Mouse (Mus musculus) CD4-positive, CD25-positive, alpha-beta regulatory T cell (primary cell): ENCODE results near the gene Olfr1109. TPM values are rescaled to one million over a fixed set of nuclear protein-coding genes. Genes with fewer than 3 reads are reported as not detected.

Experiments
- polyA plus RNA-seq: library from polyadenylated mRNA; unstranded; fragments of 100-300 nt; shearing (Covaris generic); gene quantifications from one replicate; pipeline ENCODE4 v1.2.1, GENCODE M21; 2017

Gene Olfr1109
- polyA plus RNA-seq = 0.17 TPM

DNA sequence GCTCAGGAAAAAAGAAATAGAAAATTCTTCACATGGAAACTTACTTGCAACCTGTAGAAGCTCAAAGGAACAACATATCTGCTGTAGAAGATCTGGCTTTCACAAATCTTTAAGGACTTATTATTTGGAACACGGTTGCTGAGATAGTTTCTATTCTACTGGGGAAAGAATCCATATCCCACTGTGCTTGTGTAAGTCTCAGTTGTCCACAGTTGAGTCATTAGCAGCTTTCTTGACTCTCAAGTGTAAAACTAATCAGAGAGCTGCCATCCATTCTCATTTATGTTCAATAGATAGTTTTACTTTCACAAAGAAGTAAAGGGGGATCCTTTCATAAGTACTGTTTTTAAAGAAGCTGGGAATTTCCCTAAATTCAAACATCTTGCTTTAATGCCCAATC, at the start of gene Olfr1109:
TSS of gene Olfr1109 (minus strand) at position 101 of the 400 bp plus-strand sequence.

DNA sequence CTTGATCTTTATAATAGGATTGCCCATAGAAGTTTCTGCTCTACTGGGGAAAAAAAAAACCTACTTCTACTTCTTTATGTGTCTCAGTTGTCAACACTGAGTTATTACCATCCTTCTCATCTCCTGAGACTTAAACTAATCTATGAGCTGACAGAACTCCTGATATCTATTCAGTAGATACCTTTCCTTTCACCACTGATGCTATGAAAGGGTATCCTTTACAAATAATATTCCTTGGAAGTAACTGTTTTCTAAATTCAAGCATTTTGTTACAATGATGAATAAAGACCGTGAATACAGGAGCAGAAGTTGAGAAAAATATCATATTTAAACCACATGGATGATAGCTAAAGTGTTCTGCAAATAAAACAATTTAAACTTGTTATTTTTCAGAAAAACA, 44.4 kb upstream of the Olfr1109 start, which contains the start of gene Olfr1110:
TSS of gene Olfr1110 (minus strand) at position 101 of the 400 bp plus-strand sequence.

DNA sequence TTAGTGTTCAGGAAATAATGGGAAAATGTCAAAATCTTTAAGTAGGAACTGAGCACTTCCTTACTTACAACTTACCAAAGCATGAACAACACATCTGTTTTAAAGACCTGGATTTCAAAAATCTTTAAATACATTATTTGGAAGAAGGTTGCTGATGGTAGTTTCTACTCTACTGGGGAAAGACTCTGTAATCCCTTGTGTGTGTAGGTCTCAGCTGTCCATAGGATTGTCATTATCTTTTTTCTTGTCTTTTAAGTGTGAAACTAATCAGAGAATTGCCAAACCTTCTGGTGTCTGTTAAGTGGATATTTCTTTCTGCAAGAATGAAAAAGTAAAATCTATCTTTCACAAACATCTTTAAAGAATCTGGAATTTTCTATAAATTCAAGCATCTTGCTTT, 18.7 kb upstream of the Olfr1109 start, which contains the start of gene Olfr259:
TSS of gene Olfr259 (minus strand) at position 101 of the 400 bp plus-strand sequence.

DNA sequence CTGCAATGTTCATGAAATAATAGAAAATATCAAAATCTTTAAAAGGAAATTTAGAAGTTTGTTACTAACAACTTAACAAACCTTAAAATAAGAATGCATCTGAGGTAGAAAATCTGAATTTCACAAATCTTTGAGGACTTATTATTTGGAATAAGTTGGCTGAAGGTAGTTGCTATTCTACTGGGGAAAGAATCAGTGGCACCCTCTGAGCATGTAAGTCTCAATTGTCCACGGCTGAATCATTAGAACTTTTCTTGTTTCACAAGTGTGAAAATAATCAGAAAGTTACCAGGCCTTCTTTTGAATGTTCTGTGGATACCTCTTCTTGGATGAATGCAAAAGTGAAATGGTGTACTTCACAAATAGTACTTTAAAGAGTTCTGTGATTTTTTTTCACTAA, 20.1 kb downstream of the Olfr1109 start, which contains the start of gene Olfr1107:
TSS of gene Olfr1107 (minus strand) at position 101 of the 400 bp plus-strand sequence.

DNA sequence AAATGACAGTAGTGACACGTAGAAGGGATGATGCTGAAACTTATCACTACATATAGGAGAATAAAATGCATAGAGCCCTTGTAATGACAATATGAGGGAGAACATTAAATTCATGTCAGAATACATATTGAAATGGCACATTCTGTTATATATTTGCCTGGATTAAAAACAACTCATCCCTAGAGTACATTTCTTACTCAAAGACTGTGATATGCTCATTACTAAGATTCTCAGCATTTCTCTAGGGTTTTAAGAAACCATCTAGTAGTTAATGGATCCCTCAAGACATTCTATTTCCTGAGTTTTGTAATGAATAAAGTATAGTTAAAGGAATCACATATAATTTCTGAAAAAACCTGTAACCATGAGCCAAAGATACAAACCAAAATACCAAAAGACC, 43.6 kb downstream of the Olfr1109 start, which contains the start of gene Olfr1106:
TSS of gene Olfr1106 (minus strand) at position 101 of the 400 bp plus-strand sequence.

Other genes starting within 250 kb of the Olfr1109 start
- gene Olfr1095, start 244.3 kb downstream of the Olfr1109 start, polyA plus RNA-seq = not detected
- gene Gm13723, start 221.2 kb downstream of the Olfr1109 start, polyA plus RNA-seq = not detected
- gene Olfr1097, start 203.8 kb downstream of the Olfr1109 start, polyA plus RNA-seq = not detected
- gene Olfr1098, start 171.5 kb downstream of the Olfr1109 start, polyA plus RNA-seq = not detected
- gene Olfr1099, start 135.3 kb downstream of the Olfr1109 start, polyA plus RNA-seq = not detected
- not detected for gene Olfr1100, start 116.1 kb downstream of the Olfr1109 start, polyA plus RNA-seq
- not detected for gene Olfr1101, start 104.8 kb downstream of the Olfr1109 start, polyA plus RNA-seq
- gene Olfr1102, start 97.6 kb downstream of the Olfr1109 start, polyA plus RNA-seq = not detected
- not detected for gene Olfr1104, start 68.9 kb downstream of the Olfr1109 start, polyA plus RNA-seq
- gene Olfr1105, start 59.5 kb downstream of the Olfr1109 start, polyA plus RNA-seq = not detected
- not detected for gene Olfr1106, start 43.7 kb downstream of the Olfr1109 start, polyA plus RNA-seq
- gene Olfr1107, start 20.2 kb downstream of the Olfr1109 start, polyA plus RNA-seq = not detected
- not detected for gene Olfr259, start 18.6 kb upstream of the Olfr1109 start, polyA plus RNA-seq
- not detected for gene Olfr1110, start 44.3 kb upstream of the Olfr1109 start, polyA plus RNA-seq
- gene Olfr1111, start 56.6 kb upstream of the Olfr1109 start, polyA plus RNA-seq = not detected
- gene Olfr1112, start 91.8 kb upstream of the Olfr1109 start, polyA plus RNA-seq = not detected
- not detected for gene Olfr1113, start 113.0 kb upstream of the Olfr1109 start, polyA plus RNA-seq
- gene Olfr1115, start 152.0 kb upstream of the Olfr1109 start, polyA plus RNA-seq = not detected
- 0.02 TPM for gene Olfr1116, start 171.5 kb upstream of the Olfr1109 start, polyA plus RNA-seq
- gene Olfr1118, start 211.6 kb upstream of the Olfr1109 start, polyA plus RNA-seq = not detected